Mouse (Mus musculus) testis, adult 2 months (tissue): Measurements from ENCODE around the gene Itln1.

Experiments
- CTCF ChIP-seq: fragments of 200-500 bp; IDR thresholded peaks from 2 replicates; pipeline ENCODE4 v1.5.1; 2012; ENCODE audit warnings: low read depth, mild to moderate bottlenecking, inconsistent platforms, low read length, moderate library complexity; ENCODE audit not compliant: control insufficient read depth, insufficient read depth, insufficient replicate concordance
- POLR2A ChIP-seq: fragments of 200-500 bp; IDR thresholded peaks from 2 replicates; pipeline ENCODE4 v1.6.1; 2012; ENCODE audit warnings: low read depth, mild to moderate bottlenecking, inconsistent platforms, low read length, moderate library complexity; ENCODE audit not compliant: control insufficient read depth

GRCm38 (mm10) chr1:171473920-171474640 is 61.0 kb downstream of the Itln1 start:
- TF ChIP-seq CTCF (no peak), POLR2A (no peak)
